Mouse (Mus musculus) midbrain, embryonic 16.5 days (tissue): Measurements from ENCODE around the gene Ess2. TPM values are rescaled to one million over a fixed set of nuclear protein-coding genes. Genes with fewer than 3 reads are reported as not detected.

ENCODE experiments used
- ATAC-seq: fragments of 200-750 bp; cut with Nextera tagmentation; 2 replicates; pipeline ENCODE4 v1.8.0; 2017; ENCODE audit warnings: moderate TSS enrichment
- H3K27ac ChIP-seq: fragments of 300-500 bp; sonication (generic); 2 replicates; pipeline ENCODE4 v1.5.1; 2014; ENCODE audit warnings: mild to moderate bottlenecking, low read length, mixed read lengths
- H3K27me3 ChIP-seq: fragments of 300-500 bp; sonication (generic); 2 replicates; pipeline ENCODE4 v1.6.1; 2014; ENCODE audit warnings: low read depth, low read length, mixed read lengths; ENCODE audit not compliant: control insufficient read depth, insufficient read depth
- H3K36me3 ChIP-seq: fragments of 300-500 bp; sonication (generic); 2 replicates; pipeline ENCODE4 v1.6.1; 2014; ENCODE audit warnings: mild to moderate bottlenecking, low read length, moderate library complexity, mixed read lengths; ENCODE audit not compliant: control insufficient read depth, insufficient read depth
- H3K4me1 ChIP-seq: fragments of 300-500 bp; sonication (generic); 2 replicates; pipeline ENCODE4 v1.6.1; 2014; ENCODE audit warnings: mild to moderate bottlenecking, low read length, mixed read lengths; ENCODE audit not compliant: control insufficient read depth, insufficient read depth
- H3K4me2 ChIP-seq: fragments of 300-500 bp; sonication (generic); 2 replicates; pipeline ENCODE4 v1.6.1; 2014; ENCODE audit warnings: mild to moderate bottlenecking, low read length, mixed read lengths
- H3K4me3 ChIP-seq: fragments of 300-500 bp; sonication (generic); 2 replicates; pipeline ENCODE4 v1.5.1; 2014; ENCODE audit warnings: low read depth, mild to moderate bottlenecking, low read length, moderate library complexity, mixed read lengths
- H3K9ac ChIP-seq: fragments of 300-500 bp; sonication (generic); 2 replicates; pipeline ENCODE4 v1.6.1; 2014; ENCODE audit warnings: low read depth, low read length, mixed read lengths
- H3K9me3 ChIP-seq: fragments of 300-500 bp; sonication (generic); replicated peaks from 2 replicates; pipeline ENCODE4 v1.6.1; 2014; ENCODE audit warnings: mild to moderate bottlenecking, low read length, mixed read lengths; ENCODE audit not compliant: control insufficient read depth, poor library complexity, severe bottlenecking
- WGBS: fragments of 180-500 bp; shearing (Covaris S2); extraction: QIAGEN DNeasy Blood & Tissue Kit; methylation state at CpG from one replicate; pipeline ENCODE4 v1.1.7; 2014; 5-methylcytosine and 5-hydroxymethylcytosine counted together
- polyA plus RNA-seq: library from polyadenylated mRNA; unstranded; fragments of >200 nt; fragmentation: Nextera tagmentation; extraction: Ambion mirVana; gene quantifications from 2 replicates; pipeline ENCODE4 v1.2.1, GENCODE M21; 2015

Ess2 gene
- polyA plus RNA-seq, 1 experiment from 2014 or later = 48.6 TPM

DNA sequence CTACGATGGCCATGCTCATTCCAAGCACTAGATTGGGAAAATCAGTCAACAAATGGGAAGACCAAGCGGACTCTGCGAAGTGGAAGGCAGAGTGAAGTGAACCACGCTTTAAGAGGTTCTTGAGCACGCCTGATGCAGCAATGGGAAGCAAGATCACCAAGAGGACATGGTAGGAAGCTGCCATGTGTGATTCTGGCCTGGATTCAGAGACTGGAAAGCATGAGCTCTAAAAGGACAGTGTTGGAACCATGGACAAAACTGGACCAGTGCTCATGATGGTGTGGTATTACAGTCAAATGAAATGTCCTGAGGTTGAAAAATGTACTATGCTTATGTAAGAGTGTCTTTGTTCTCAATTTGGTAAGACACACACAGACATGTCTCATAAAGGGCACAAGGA, 59.8 kb downstream of the Ess2 start:
- WGBS = 96% methylated on average over 5 of the region's 5 CpGs
- no peaks in the 10 kb centered on the region for H3K27me3 ChIP-seq

More for the DNA sequence above, 59.8 kb downstream of the Ess2 start:
- no peak overlapping the region for H3K4me3 ChIP-seq
- no peak for ATAC-seq
- no peak overlapping the region for H3K4me2 ChIP-seq
- H3K4me1 ChIP-seq = no peaks in the 10 kb centered on the region
- no peaks in the 10 kb centered on the region for H3K9me3 ChIP-seq
- H3K36me3 ChIP-seq = peaks cover 28% of the 10 kb centered on the region
- H3K9ac ChIP-seq = no peak overlapping the region
- no peak overlapping the region for H3K27ac ChIP-seq

Other genes starting within 250 kb of the Ess2 start
- gene Med15, start 178.5 kb downstream of the Ess2 start, polyA plus RNA-seq = 47.5 and 47.9 TPM in 2 replicates
- 86.0 and 89.4 TPM in 2 replicates for gene Klhl22, start 151.7 kb downstream of the Ess2 start, polyA plus RNA-seq
- gene Scarf2, start 114.1 kb downstream of the Ess2 start, polyA plus RNA-seq = 0.88 and 1.2 TPM in 2 replicates
- 3.8 and 4.2 TPM in 2 replicates for gene B830017H08Rik, start 78.2 kb downstream of the Ess2 start, polyA plus RNA-seq
- gene Car15, start 73.0 kb downstream of the Ess2 start, polyA plus RNA-seq = 3.3 and 4.4 TPM in 2 replicates
- 0.48 and 0.49 TPM in 2 replicates for gene Gm20518, start 19.7 kb downstream of the Ess2 start, polyA plus RNA-seq
- gene Tssk1, start 17.1 kb downstream of the Ess2 start, polyA plus RNA-seq = 0.09 TPM in 1 of 2 replicates, not detected in the other
- gene Dgcr2, start 12.8 kb downstream of the Ess2 start, polyA plus RNA-seq = 108 and 113 TPM in 2 replicates
- not detected in 2 replicates for gene Tssk2, start 12.7 kb downstream of the Ess2 start, polyA plus RNA-seq
- 0.46 and 1.4 TPM in 2 replicates for gene Gsc2, start 3.7 kb upstream of the Ess2 start, polyA plus RNA-seq
- 163 and 179 TPM in 2 replicates for gene Slc25a1, start 16.9 kb upstream of the Ess2 start, polyA plus RNA-seq
- not detected in 2 replicates for gene Vpreb2, start 69.1 kb upstream of the Ess2 start, polyA plus RNA-seq
- gene Dgcr6, start 141.5 kb upstream of the Ess2 start, polyA plus RNA-seq = 155 and 157 TPM in 2 replicates
- gene Prodh, start 178.9 kb upstream of the Ess2 start, polyA plus RNA-seq = 3.6 and 4.1 TPM in 2 replicates
- 26.6 and 29.7 TPM in 2 replicates for gene Rtn4r, start 216.3 kb upstream of the Ess2 start, polyA plus RNA-seq